Mouse (Mus musculus): ENCODE data around the gene Agpat3. TPM values are rescaled to one million over a fixed set of nuclear protein-coding genes. Genes with fewer than 3 reads are reported as not detected.

Agpat3 gene
- total and polyA plus RNA-seq, 3 experiments: 0.07 TPM; not detected in 2

DNA sequence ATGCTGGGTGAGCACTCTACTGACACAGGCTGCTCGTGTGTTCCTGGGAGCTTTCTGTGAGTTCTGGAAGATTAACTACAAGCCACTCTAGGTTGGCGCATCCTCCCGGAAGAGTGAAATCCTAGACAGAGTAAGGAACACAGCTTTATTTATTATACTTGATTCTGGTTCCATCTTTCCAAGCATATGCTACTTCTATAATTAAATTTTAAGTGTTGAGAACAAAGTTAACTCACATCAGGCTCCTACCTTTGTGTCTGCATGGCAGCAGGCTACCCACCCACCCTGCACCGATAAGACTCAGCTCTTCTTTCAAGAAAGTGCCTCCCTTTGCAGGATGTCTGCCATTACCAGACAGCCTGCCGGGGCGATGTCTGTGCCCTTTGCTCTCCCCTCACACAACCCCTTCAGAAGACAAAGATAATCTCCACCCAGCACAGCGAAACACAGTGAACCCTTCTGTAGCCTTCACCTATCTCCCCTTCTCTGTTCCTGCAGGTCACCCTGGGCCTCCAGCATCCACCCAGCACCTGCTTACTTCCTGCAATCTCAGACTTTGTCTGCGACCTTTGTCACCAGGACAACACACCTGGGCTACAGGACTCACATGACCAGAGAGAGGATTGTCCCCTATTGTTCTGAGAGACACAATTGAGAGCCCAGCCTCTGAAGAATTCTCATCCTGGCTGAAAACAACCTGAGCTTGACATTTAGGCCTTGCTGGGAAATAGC is 26.2 kb downstream of the Agpat3 start:
- H3K27ac ChIP-seq (ENCODE audit: control insufficient read depth, low read depth, low read length): no peak overlapping the region
- H3K4me1 ChIP-seq (ENCODE audit: control insufficient read depth in 1 of 2, insufficient read depth in 2 of 2, low read length in 2 of 2): no peaks in the 10 kb centered on the region
- H3K4me3 ChIP-seq (ENCODE audit: control insufficient read depth in 1 of 2, insufficient read depth in 1 of 2, low read depth in 2 of 2, low read length in 2 of 2): no peak overlapping the region
- no peaks in the 10 kb centered on the region for H3K9me3 ChIP-seq (replicated peaks; ENCODE audit: insufficient read depth, low read length)
- H3K36me3 ChIP-seq (ENCODE audit: control insufficient read depth in 1 of 2, insufficient read depth in 2 of 2, low read length in 2 of 2): no peaks in the 10 kb centered on the region
- H3K79me2 ChIP-seq (ENCODE audit: control insufficient read depth, insufficient read depth, low read length, poor library complexity): no peaks in the 10 kb centered on the region
- H3K9ac ChIP-seq (ENCODE audit: control insufficient read depth, low read depth, low read length, poor library complexity, severe bottlenecking): no peak overlapping the region
- H3K27me3 ChIP-seq (ENCODE audit: control insufficient read depth in 1 of 2, insufficient read depth in 2 of 2, low read length in 2 of 2): peaks cover 2 to 10% of the 10 kb centered on the region in 2 experiments; a peak in 3 of 4 replicates
- TF ChIP-seq GABPA (IDR thresholded peaks at IDR 0.05; ENCODE audit: low read depth, low read length) (no peak), UBTF (IDR thresholded peaks at IDR 0.05; ENCODE audit: borderline replicate concordance, insufficient read depth, low read depth, low read length) (no peak), USF1 (IDR thresholded peaks at IDR 0.05; ENCODE audit: low read depth, low read length) (no peak), POLR2AphosphoS5 (IDR thresholded peaks at IDR 0.05; ENCODE audit: borderline replicate concordance, low read depth, low read length) (no peak), CHD2 (IDR thresholded peaks at IDR 0.05; ENCODE audit: low read length) (no peak), TCF12 (IDR thresholded peaks at IDR 0.05; ENCODE audit: low read depth, low read length) (no peak), KAT2A (conservative IDR thresholded peaks at IDR 0.05; ENCODE audit: low read depth, low read length) (no peak), USF2 (IDR thresholded peaks at IDR 0.05; ENCODE audit: borderline replicate concordance in 1 of 2, insufficient read depth in 1 of 2, low read depth in 1 of 2, low read length in 2 of 2) (no peak), EP300 (IDR thresholded peaks at IDR 0.05; ENCODE audit: low read depth in 1 of 2, low read length in 2 of 2) (no peak), ZNF384 (IDR thresholded peaks at IDR 0.05; ENCODE audit: low read depth, low read length) (no peak), TBP (IDR thresholded peaks at IDR 0.05; ENCODE audit: low read depth, low read length) (no peak), POLR2A (IDR thresholded peaks at IDR 0.05; ENCODE audit: control insufficient read depth in 1 of 2, insufficient read depth in 1 of 2, low read depth in 1 of 2, low read length in 2 of 2, poor library complexity in 1 of 2) (no peak), ZC3H11A (IDR thresholded peaks at IDR 0.05; ENCODE audit: low read depth, low read length) (no peak), HCFC1 (IDR thresholded peaks at IDR 0.05; ENCODE audit: low read depth, low read length) (no peak), TAL1 (IDR thresholded peaks at IDR 0.05; ENCODE audit: low read length) (no peak)
- no peak for DNase-seq (ENCODE audit: low read depth, low spot score)

DNA sequence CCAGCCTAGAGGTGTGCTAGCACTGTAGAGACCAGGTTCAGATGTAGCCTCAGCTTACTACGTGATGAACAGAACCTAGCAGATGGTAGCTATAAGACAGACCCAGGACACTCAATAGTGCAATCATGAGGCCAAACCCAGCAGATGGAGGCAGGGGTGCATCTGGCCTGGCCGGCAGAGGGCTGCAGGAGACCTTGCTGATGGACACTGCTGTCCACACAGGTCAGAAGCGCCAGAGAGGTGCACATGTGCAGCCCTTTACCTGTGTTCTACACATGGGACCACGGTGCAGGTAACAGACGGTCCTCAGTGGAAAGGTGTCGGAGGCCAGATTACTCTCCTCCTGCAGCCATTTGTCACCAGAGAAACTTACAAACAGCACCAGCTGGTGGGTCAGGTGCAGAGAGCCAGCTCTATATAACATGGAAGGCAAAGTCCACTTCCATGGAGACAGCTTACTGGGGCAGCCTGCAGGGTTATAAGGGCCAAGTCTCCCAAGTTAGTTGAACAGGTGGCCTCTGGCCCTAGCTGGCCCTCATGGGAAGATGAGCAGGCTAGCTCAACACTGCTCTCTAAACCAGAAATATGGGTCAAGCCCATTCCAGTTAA is 27.6 kb downstream of the Agpat3 start:
- H3K27me3 ChIP-seq (ENCODE audit: control insufficient read depth in 1 of 2, insufficient read depth in 2 of 2, low read length in 2 of 2): peaks cover 0 to 6% of the 10 kb centered on the region in 2 experiments; a peak in 3 of 4 replicates
- H3K9ac ChIP-seq (ENCODE audit: control insufficient read depth, low read depth, low read length, poor library complexity, severe bottlenecking): no peak overlapping the region
- H3K4me3 ChIP-seq (ENCODE audit: control insufficient read depth in 1 of 2, insufficient read depth in 1 of 2, low read depth in 2 of 2, low read length in 2 of 2): no peak overlapping the region
- no peaks in the 10 kb centered on the region for H3K79me2 ChIP-seq (ENCODE audit: control insufficient read depth, insufficient read depth, low read length, poor library complexity)
- H3K4me1 ChIP-seq (ENCODE audit: control insufficient read depth in 1 of 2, insufficient read depth in 2 of 2, low read length in 2 of 2): no peaks in the 10 kb centered on the region
- TF ChIP-seq GABPA (IDR thresholded peaks at IDR 0.05; ENCODE audit: low read depth, low read length) (no peak), MEF2A (IDR thresholded peaks at IDR 0.05; ENCODE audit: extremely low read depth, insufficient replicate concordance, low read depth, low read length, poor library complexity, severe bottlenecking) (no peak), POLR2AphosphoS5 (IDR thresholded peaks at IDR 0.05; ENCODE audit: borderline replicate concordance, low read depth, low read length) (no peak), ELF1 (IDR thresholded peaks at IDR 0.05; ENCODE audit: low read depth, low read length) (no peak), NRF1 (IDR thresholded peaks at IDR 0.05; ENCODE audit: insufficient read depth, low read depth, low read length, poor library complexity, severe bottlenecking) (no peak), POLR2AphosphoS2 (IDR thresholded peaks at IDR 0.05; ENCODE audit: low read length) (no peak), ZKSCAN1 (IDR thresholded peaks at IDR 0.05; ENCODE audit: low read depth, low read length) (no peak)
- no peak for DNase-seq (ENCODE audit: low read depth, low spot score)
- no peaks in the 10 kb centered on the region for H3K9me3 ChIP-seq (replicated peaks; ENCODE audit: insufficient read depth, low read length)
- H3K36me3 ChIP-seq (ENCODE audit: control insufficient read depth in 1 of 2, insufficient read depth in 2 of 2, low read length in 2 of 2): no peaks in the 10 kb centered on the region
- no peak overlapping the region for H3K27ac ChIP-seq (ENCODE audit: control insufficient read depth, low read depth, low read length)

All from MEL (cell line).